Mouse (Mus musculus) gastrocnemius, postnatal 36 days (tissue): ENCODE data around the gene Zim1. TPM values are rescaled to one million over a fixed set of nuclear protein-coding genes. Genes with fewer than 3 reads are reported as not detected.

Experiments
- DNase-seq, 2 experiments: peaks; one replicate each; pipeline ENCODE4 v3.0.0; 2022
- intact Hi-C: fragments of 180-260 bp; cut with DNase I; formaldehyde crosslinking; loops from one replicate; pipeline ENCODE4 v1.15.1; 2025
- total RNA-seq, 2 experiments: library from RNA; stranded (reverse); gene quantifications; 2 replicates each; pipeline ENCODE4 v1.2.3; 2021

Zim1 gene
- total RNA-seq, 2 experiments from 2014 or later: 4.5 to 5.5 TPM

DNA sequence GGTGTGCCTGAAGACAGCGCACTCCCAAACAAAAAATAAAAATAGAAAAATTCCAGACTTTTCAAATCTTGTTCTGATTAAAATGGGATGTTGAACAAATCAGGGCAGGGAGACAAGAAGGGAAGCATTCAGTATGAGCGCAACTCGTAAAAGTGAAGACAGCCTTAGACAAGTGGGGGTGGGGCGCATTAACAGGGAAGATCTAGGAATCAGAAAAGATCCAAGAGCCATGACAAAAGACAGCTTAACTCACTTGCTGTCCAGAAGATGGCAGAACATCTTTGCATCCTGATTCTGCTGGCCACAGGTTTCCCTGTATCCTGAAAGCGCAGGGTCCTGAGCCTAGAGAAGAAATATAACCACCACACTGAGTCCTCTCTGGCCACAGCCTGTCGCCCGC, 37.6 kb downstream of the Zim1 start:
- no peak for DNase-seq
- intact Hi-C loops: loop anchor here (5.0 kb wide), 1 partner anchor 259 kb away; no protein-coding TSS in a partner anchor

DNA sequence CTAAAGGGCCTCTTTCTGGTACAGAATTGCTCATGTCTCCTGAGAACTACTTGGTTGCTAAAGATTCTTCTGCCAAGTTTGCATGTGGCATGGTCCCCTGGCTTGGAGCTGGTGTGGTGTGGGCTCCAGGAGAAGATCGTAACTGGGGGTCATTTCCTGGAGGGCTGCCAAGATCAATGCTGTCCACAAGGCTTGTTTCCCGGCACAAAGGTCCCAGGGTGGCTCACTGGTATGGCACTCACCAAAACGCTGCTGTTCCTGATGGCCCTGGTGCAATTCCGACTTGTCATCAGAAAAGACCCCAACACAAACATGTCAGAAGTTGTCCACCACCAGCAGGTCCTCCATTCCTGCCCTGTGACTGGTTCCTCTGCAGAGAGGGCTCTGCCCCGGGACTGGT, 44.1 kb downstream of the Zim1 start:
- intact Hi-C loops: no loop called here
- DNase-seq: no peak

DNA sequence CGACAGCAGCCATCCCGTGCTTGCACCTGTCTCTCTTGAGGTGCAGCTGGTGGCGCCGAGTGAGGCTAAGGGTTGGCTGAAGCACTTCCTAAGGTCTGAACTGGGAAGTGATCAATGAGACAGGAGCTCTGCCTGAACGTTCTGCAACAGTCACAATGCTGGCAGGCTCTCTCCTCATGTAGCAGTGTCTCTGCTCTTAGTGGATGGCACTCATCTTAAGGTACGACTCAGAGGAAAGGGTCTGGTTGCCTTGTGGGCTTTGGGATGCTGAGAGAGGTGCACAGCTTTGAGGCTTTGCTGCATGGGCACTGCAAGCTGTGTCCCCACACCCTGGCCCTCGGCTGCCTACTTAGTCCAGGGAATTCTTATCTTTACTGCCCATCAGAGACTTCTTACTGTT, 45.0 kb downstream of the Zim1 start:
- intact Hi-C loops: no loop called here
- DNase-seq: no peak

DNA sequence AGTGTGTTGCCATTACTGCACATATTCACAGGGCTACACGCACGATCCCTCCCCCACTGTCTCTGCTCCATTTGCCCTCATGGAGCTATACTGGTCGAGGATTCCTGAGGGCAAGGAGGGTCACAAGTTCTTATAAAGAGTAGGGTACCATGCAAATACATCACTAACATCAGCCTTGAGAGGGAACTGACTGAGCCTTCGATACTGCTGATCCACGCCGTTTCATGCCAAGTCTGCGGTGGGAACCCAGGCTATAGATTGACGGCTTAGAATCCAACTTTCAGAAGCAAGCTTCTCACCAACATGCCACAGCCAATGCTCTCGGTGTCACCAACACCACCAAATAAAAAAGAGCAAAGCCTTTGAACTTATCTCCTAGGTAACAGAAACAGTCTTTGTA, 45.7 kb downstream of the Zim1 start:
- no peak for DNase-seq
- intact Hi-C loops: no loop called here

DNA sequence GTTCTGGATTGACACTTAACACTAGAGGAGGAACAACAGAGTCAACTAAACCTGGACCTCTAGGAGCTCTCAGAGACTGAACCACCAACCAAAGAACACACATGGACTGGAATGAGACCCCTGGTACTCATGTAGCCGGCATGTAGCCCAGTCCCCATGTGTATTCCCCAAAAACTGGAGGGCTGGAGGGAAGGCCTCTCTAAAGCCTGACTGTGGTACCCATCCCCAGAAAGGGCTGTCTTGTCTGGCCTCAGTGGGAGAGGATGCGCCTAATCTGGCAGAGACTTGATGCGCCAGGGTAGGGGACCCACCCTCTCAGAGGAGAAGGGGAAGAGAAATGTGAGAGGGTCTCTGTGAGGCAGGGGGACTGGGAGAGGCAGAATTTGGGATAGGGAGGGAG, 50.4 kb downstream of the Zim1 start:
- intact Hi-C loops: no loop called here
- DNase-seq: no peak

DNA sequence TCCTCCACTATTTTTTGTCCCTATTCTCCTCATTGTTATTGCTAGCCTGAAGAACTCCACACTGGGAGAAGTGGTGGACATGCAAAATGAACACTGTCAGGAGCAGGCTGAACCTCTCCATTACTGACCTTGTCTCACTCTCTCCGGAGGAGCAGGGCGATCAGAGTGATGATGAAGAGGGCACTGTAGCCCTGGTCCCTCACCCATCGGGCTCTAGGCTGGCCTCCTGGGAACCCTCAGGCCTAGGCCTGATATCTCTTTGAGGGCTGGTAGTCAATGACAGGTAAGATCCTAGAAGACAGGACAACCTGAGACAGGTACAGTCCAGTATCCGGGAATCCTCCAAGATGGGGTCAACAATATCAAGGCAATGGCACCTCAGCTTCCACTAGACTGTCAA, 58.2 kb downstream of the Zim1 start:
- no peak for DNase-seq
- intact Hi-C loops: no loop called here

DNA sequence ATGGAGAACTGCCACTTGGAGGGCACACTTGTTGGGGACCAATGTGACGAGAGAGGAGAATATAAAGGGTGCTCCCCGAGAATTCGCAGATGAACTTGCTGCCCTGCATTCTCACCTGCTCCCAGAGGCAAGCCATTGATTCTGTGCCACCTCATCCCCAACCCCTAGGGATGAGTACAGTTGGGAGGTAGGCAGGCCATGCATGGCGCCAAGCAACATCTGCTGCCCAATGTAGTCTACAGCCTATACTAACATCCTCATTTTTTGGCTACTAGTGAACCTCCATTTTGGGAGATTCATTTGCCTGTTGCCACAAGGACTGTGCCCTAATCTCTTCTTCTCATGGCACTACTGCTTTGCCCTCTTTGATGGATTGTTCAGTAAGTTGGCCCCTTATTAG, 59.5 kb downstream of the Zim1 start:
- intact Hi-C loops: no loop called here
- DNase-seq: no peak

DNA sequence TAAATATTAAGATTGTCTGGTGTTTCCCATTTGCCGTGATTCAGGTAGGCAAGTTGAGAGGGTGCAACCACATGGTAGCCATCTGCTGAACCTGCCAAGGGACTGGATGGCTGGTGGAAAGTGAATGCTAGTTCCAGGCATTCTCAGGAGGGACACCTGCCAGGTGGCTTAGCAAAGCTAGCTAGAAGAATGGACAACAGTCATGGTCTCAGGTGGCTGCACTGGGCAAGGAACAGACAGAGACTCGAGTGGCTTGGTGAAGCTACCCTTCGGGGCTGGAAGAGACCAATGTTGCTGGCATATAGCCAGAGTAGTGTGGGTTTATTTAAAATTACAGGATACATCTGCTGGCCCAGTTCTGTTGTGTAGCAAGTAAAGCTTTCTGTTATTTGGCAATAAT, 60.4 kb downstream of the Zim1 start:
- intact Hi-C loops: no loop called here
- DNase-seq: no peak

Other genes starting within 250 kb of the Zim1 start
- not detected for gene Olfr1336, start 240.3 kb downstream of the Zim1 start, total RNA-seq
- gene Olfr1346, start 229.3 kb downstream of the Zim1 start, total RNA-seq: not detected
- gene Olfr5, start 209.5 kb downstream of the Zim1 start, total RNA-seq: not detected
- not detected for gene Olfr1347, start 196.7 kb downstream of the Zim1 start, total RNA-seq
- not detected for gene Olfr1348, start 187.7 kb downstream of the Zim1 start, total RNA-seq
- not detected for gene Olfr1349, start 173.5 kb downstream of the Zim1 start, total RNA-seq
- not detected for gene Olfr1350, start 131.6 kb downstream of the Zim1 start, total RNA-seq
- 10 to 100 TPM in 1 of 2 experiments, 1 to 10 TPM in 1; 9.0 to 11.3 TPM for gene Peg3, start 34.0 kb upstream of the Zim1 start, total RNA-seq
- gene Usp29, start 34.1 kb upstream of the Zim1 start, total RNA-seq: under 1 TPM; 0.31 to 0.59 TPM